Mouse (Mus musculus) leukemia stem cell, adult 10-12 weeks (primary cell): ENCODE results near the gene Styx. TPM values are rescaled to one million over a fixed set of nuclear protein-coding genes. Genes with fewer than 3 reads are reported as not detected.

Source experiments
- polyA plus RNA-seq: library from polyadenylated mRNA; stranded (reverse); fragments of >175 nt; gene quantifications from 2 replicates; pipeline ENCODE4 v1.2.3, GENCODE M21; 2012; ENCODE audit warnings: low replicate concordance

The Styx gene
- 313 and 314 TPM in 2 replicates for polyA plus RNA-seq

GRCm38 (mm10) chr14:45350931-45351859 is at the start of gene Styx:
Styx (plus strand) TSS chr14:45351093.

GRCm38 (mm10) chr14:45318426-45319236 is 32.3 kb upstream of the Styx start, which contains the start of gene Ero1l:
Ero1l (minus strand) TSS chr14:45318771.

DNA sequence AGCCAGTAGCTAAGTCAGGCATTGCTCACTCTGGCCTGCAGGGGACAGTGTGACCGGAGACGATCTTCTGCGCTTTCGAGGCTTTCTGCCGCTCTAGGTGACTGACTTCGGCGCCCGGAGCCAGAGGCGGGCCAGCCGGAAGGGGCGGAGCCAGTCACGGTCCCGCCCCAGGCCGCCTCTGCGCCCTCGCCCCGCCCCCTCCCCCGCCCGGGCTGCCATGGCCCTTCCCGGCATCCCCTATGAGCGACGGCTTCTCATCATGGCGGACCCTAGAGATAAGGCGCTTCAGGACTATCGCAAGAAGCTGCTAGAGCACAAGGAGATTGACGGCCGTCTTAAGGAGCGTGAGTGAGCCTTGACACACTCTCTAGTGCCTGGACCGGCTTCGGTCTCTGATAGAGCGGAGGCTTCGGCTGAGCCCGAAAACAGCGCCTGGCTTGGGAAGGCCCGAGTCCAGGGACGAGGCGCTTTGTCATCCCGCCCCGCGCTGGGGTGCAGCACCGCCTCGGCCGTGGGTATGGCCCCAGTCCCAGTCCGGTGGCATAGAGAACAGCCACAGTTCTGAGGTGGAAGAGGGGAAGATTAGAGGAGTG is 21.2 kb upstream of the Styx start, which contains the start of gene Psmc6:
Psmc6 (plus strand) TSS at position 200 of the 593 bp plus-strand sequence.

DNA sequence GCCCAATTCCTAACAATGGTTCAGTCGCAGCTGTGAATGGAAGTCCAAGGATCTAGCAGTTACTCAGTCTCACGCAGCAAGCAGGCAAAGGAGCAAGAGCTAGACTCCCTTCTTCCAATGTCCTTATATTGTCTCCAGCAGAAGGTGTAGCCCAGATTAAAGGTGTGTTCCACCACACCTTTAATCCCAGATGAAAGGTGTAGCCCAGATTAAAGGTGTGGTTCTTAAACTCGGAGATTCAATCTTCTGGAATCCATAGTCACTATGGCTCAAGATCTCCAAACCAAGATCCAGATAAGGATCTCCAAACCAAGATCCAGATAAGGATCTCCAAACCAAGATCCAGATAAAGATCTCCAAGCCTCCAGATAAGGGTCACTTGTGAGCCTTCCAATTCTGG is 53.9 kb downstream of the Styx start, which contains the start of gene Gnpnat1:
Gnpnat1 (minus strand) TSS at position 101 of the 400 bp plus-strand sequence.

Other genes starting within 250 kb of the Styx start
- 0.42 and 1.5 TPM in 2 replicates for gene Gpr137c, start 131.4 kb upstream of the Styx start, polyA plus RNA-seq
- gene Txndc16, start 130.8 kb upstream of the Styx start, polyA plus RNA-seq: 0.23 and 4.6 TPM in 2 replicates
- 1.3 and 3.3 TPM in 2 replicates for gene Ero1l, start 32.3 kb upstream of the Styx start, polyA plus RNA-seq
- 2.4 and 6.9 TPM in 2 replicates for gene Psmc6, start 21.3 kb upstream of the Styx start, polyA plus RNA-seq
- 1.1 and 6.8 TPM in 2 replicates for gene Gnpnat1, start 53.8 kb downstream of the Styx start, polyA plus RNA-seq
- 0.10 and 0.21 TPM in 2 replicates for gene Fermt2, start 179.0 kb downstream of the Styx start, polyA plus RNA-seq